Mouse (Mus musculus): Measurements from ENCODE around the gene H2-Ob. TPM values are rescaled to one million over a fixed set of nuclear protein-coding genes. Genes with fewer than 3 reads are reported as not detected.

Gene H2-Ob
- 1.0 and 1.5 TPM in 2 replicates for polyA plus RNA-seq (2012; rRNA removed)

DNA sequence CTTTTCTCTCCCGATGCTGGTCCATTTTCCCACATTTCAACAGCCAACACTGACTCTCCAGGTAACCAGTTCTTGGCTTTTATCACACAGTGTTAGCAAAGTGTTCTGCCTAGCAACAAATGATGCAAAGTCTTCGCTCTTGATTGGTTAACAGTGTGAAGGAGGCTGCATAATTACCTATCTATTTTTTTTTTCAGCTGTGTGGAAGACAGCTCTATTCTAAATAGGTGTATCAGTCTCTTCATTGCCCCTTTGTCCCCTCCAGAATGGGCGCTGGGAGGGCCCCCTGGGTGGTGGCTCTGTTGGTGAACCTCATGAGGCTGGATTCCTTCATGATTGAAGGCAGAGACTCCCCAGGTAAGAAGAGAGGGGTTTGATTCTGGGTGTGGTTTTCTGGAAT lies at the start of gene H2-Ob:
TSS of gene H2-Ob (plus strand) at position 198 of the 400 bp plus-strand sequence.
- TF ChIP-seq CTCF (IDR thresholded peaks at IDR 0.05; ENCODE audit: extremely low read depth, insufficient read depth, low read length) (no peak), POLR2A (IDR thresholded peaks at IDR 0.05; ENCODE audit: extremely low read depth, insufficient read depth, low read length) (no peak)
- Histone ChIP-seq H3K4me3 (ENCODE audit: insufficient read depth, low read length) (no peak within 1 kb of the TSS), H3K4me1 (ENCODE audit: control insufficient read depth, insufficient read depth, low read length) (no peaks in the 10 kb centered on the region), H3K27ac (ENCODE audit: insufficient read depth, low read length) (0 out of 2 replicates have a peak within 1 kb of the TSS, but pooled peaks have one; percentile 28)

DNA sequence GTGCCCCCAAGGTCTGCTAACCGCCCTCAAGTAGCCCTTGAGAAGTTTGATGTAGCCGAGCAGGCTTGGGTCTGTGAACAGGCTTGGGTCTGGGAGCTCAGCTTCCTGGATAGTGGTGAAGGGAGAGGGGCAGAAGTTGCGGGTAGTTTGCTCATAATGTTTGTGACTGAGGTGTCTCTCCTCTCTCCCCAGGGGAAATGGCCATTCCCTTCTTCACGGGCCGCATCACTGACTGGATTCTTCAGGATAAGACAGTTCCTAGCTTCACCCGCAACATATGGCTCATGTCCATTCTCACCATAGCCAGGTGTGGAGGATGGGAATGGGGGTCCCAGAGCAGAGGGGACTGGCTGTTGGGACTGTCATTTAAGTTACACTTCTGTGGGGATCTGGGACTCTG lies 49.7 kb upstream of the H2-Ob start:
- Histone ChIP-seq H3K4me1 (ENCODE audit: control insufficient read depth, insufficient read depth, low read length) (no peaks in the 10 kb centered on the region), H3K27ac (ENCODE audit: insufficient read depth, low read length) (no peak overlapping the region), H3K4me3 (ENCODE audit: insufficient read depth, low read length) (no peak overlapping the region)
- TF ChIP-seq CTCF (IDR thresholded peaks at IDR 0.05; ENCODE audit: extremely low read depth, insufficient read depth, low read length) = no peak
- no peak for TF ChIP-seq POLR2A (IDR thresholded peaks at IDR 0.05; ENCODE audit: extremely low read depth, insufficient read depth, low read length)

DNA sequence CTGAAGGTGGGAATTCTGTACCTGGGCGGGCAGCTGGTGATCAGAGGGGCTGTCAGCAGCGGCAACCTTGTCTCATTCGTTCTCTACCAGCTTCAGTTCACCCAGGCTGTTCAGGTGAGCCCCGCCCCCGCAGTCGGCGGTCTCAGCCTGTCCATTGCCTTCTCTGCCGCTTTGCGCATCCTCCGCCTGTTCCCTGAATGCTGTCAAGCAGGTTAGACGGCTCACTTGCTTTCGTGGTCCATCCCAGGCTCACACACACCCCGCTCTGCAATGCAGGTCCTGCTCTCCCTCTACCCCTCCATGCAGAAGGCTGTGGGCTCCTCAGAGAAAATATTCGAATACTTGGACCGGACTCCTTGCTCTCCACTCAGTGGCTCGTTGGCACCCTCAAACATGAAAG lies 45.9 kb upstream of the H2-Ob start:
- H3K27ac ChIP-seq (ENCODE audit: insufficient read depth, low read length) = no peak overlapping the region
- no peak overlapping the region for H3K4me3 ChIP-seq (ENCODE audit: insufficient read depth, low read length)
- no peaks in the 10 kb centered on the region for H3K4me1 ChIP-seq (ENCODE audit: control insufficient read depth, insufficient read depth, low read length)
- TF ChIP-seq CTCF (IDR thresholded peaks at IDR 0.05; ENCODE audit: extremely low read depth, insufficient read depth, low read length) = no peak
- TF ChIP-seq POLR2A (IDR thresholded peaks at IDR 0.05; ENCODE audit: extremely low read depth, insufficient read depth, low read length) = no peak

DNA sequence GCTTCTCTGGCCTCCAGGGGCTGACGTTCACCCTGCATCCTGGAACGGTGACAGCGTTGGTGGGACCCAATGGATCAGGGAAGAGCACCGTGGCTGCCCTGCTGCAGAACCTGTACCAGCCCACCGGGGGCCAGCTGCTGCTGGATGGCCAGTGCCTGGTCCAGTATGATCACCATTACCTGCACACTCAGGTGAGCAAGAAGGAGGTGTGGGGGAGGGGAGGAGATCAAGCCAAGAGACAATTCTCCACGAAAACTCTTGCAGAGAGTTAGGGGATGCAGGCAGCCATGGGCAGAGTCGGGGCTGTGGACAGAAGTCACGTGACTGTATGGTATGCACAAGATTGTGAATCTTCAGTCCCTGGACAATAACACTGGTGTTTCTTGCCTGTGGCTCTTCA lies 45.2 kb upstream of the H2-Ob start:
- TF ChIP-seq POLR2A (IDR thresholded peaks at IDR 0.05; ENCODE audit: extremely low read depth, insufficient read depth, low read length) (no peak), CTCF (IDR thresholded peaks at IDR 0.05; ENCODE audit: extremely low read depth, insufficient read depth, low read length) (no peak)
- H3K27ac ChIP-seq (ENCODE audit: insufficient read depth, low read length) = no peak overlapping the region
- H3K4me1 ChIP-seq (ENCODE audit: control insufficient read depth, insufficient read depth, low read length) = no peaks in the 10 kb centered on the region
- no peak overlapping the region for H3K4me3 ChIP-seq (ENCODE audit: insufficient read depth, low read length)

DNA sequence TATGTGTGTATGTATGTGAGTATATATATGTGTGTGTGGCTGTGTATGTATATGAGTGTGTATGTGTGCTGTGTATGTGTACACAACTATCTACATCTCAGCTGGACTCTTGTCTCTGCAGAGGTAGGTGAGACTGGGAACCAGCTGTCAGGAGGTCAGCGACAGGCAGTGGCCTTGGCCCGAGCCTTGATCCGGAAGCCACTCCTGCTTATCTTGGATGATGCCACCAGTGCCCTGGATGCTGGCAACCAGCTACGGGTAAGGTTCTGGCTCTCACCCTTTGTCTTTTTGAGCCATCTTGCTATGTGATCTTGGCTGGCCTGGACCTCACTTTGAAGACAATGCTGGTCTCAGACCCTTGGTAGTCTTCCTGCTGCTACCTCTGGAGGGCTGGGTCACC lies 44.0 kb upstream of the H2-Ob start:
- TF ChIP-seq CTCF (IDR thresholded peaks at IDR 0.05; ENCODE audit: extremely low read depth, insufficient read depth, low read length) (no peak), POLR2A (IDR thresholded peaks at IDR 0.05; ENCODE audit: extremely low read depth, insufficient read depth, low read length) (no peak)
- Histone ChIP-seq H3K27ac (ENCODE audit: insufficient read depth, low read length) (no peak overlapping the region), H3K4me3 (ENCODE audit: insufficient read depth, low read length) (no peak overlapping the region), H3K4me1 (ENCODE audit: control insufficient read depth, insufficient read depth, low read length) (no peaks in the 10 kb centered on the region; the same call in 1 of the 2 replicates)

DNA sequence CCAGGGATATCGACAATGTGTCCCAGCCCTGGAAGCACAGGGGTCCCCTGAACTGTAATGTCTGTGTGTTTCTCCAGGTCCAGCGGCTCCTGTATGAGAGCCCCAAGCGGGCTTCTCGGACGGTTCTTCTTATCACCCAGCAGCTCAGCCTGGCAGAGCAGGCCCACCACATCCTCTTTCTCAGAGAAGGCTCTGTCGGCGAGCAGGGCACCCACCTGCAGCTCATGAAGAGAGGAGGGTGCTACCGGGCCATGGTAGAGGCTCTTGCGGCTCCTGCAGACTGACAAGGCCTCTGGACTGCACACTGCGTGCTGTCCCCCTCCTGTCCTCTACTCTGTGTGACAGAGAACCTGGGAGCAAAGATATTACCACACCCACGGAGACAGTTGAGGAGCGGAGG lies 42.2 kb upstream of the H2-Ob start:
- no peak overlapping the region for H3K4me3 ChIP-seq (ENCODE audit: insufficient read depth, low read length)
- H3K4me1 ChIP-seq (ENCODE audit: control insufficient read depth, insufficient read depth, low read length) = no peaks in the 10 kb centered on the region; the same call in 1 of the 2 replicates
- TF ChIP-seq CTCF (IDR thresholded peaks at IDR 0.05; ENCODE audit: extremely low read depth, insufficient read depth, low read length) = no peak
- TF ChIP-seq POLR2A (IDR thresholded peaks at IDR 0.05; ENCODE audit: extremely low read depth, insufficient read depth, low read length) = no peak
- H3K27ac ChIP-seq (ENCODE audit: insufficient read depth, low read length) = no peak overlapping the region

DNA sequence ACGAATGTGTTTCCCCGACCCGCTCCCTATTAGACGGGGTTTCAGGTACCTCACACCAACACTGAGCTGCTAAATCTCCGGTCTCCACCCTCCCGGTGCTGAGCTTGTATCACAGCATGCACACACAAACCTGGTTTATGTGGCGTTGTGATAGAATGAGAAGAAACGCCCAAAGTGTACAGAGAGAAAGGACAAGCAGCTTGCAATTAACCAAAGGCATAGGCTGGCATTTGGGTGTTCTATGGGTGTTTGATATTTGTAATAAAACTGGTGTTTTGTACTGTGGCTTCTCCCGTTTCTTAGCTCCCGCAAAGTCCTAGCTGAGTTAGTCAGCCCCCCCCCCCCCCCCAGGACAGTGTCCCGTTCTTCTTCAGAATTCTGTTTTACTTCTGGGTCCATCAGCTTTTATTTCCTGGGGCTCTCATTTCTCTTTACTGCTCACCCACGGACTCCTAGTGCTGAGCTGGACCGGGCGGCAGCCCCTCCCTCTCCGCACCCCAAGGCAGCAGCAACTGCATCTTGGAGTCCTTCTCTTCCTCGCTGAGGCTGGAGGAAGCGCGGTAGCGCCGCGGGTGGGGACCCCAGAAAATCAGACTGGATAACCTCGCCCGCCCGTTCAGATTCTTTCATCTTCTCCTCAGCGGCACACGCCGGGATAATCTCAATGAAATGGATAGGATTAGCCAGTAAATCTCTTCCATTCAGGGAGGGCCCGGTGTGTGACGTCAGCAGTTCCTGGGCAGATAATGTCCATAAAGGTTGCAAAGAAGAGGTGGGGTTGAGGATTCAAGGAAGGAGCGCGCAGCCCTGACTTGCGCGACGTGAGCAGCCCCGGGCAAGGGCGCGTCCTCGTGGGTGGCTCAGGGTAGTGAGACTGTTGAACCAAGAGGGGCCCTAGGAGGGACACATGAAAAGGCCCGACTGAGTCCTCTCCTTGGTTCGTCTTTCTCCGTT lies 41.5 kb upstream of the H2-Ob start, which contains the start of gene Psmb8:
TSS of gene Psmb8 (plus strand) at position 781 of the 954 bp plus-strand sequence.
- H3K27ac ChIP-seq (ENCODE audit: insufficient read depth, low read length) = no peak within 1 kb of the TSS
- no peak for TF ChIP-seq CTCF (IDR thresholded peaks at IDR 0.05; ENCODE audit: extremely low read depth, insufficient read depth, low read length)
- no peak for TF ChIP-seq POLR2A (IDR thresholded peaks at IDR 0.05; ENCODE audit: extremely low read depth, insufficient read depth, low read length)
- H3K4me1 ChIP-seq (ENCODE audit: control insufficient read depth, insufficient read depth, low read length) = no peaks in the 10 kb centered on the region; the same call in 1 of the 2 replicates
- H3K4me3 ChIP-seq (ENCODE audit: insufficient read depth, low read length) = peak within 1 kb of the TSS; percentile 40

DNA sequence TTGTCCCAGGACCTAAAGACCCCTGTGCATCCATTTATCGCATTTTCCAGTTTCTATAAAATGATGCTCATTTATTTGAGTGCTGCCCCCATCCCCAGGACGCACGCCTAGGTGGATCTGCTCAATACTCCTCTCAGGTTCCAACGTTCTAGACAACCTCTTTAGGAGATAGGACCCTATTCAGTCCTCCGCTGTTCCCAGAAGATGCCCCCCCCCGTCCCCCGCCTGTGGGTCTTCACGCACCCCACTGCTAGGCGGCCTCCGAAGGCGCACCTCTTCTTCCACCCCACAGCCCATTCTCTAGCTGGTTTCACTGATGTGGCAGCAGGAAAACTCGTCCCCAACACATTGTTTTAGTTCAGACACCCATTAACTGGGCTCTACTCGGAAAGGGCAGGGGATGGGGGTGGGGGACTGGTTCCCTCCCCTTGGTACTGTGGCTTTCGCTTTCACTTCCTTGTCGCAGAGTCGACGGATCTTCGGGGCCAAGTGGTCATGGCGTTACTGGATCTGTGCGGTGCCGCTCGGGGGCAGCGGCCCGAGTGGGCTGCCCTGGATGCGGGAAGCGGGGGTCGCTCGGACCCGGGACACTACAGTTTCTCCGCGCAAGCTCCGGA lies 40.7 kb upstream of the H2-Ob start:
- H3K27ac ChIP-seq (ENCODE audit: insufficient read depth, low read length) = no peak overlapping the region

DNA sequence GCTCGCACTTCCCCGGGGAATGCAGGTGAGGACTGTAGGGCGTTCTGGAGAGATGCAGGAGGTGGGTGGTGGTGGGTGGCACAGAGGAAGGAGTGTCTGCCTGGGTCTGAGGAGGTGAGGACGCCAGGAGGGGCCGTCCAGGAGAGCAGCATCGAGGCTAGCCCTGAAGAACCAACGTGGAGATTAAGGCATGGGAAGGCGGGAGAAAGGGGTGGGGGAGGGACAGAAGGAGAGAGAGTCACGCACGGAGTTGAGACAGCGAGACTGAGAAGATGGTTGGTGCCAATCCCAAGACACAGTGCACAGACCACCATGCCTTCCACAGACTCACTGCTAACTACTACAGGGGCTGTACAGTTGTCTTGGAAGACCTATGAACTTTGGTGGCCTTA lies 40.2 kb upstream of the H2-Ob start:
- Histone ChIP-seq H3K27ac (ENCODE audit: insufficient read depth, low read length) (no peak overlapping the region), H3K4me1 (ENCODE audit: control insufficient read depth, insufficient read depth, low read length) (no peaks in the 10 kb centered on the region; the same call in 1 of the 2 replicates), H3K4me3 (ENCODE audit: insufficient read depth, low read length) (peak overlapping the region; percentile 40)
- no peak for TF ChIP-seq CTCF (IDR thresholded peaks at IDR 0.05; ENCODE audit: extremely low read depth, insufficient read depth, low read length)
- no peak for TF ChIP-seq POLR2A (IDR thresholded peaks at IDR 0.05; ENCODE audit: extremely low read depth, insufficient read depth, low read length)

More for the DNA sequence above, 40.7 kb upstream of the H2-Ob start:
- Histone ChIP-seq H3K4me1 (ENCODE audit: control insufficient read depth, insufficient read depth, low read length) (no peaks in the 10 kb centered on the region; the same call in 1 of the 2 replicates), H3K4me3 (ENCODE audit: insufficient read depth, low read length) (peak overlapping the region; percentile 40)
- no peak for TF ChIP-seq POLR2A (IDR thresholded peaks at IDR 0.05; ENCODE audit: extremely low read depth, insufficient read depth, low read length)
- no peak for TF ChIP-seq CTCF (IDR thresholded peaks at IDR 0.05; ENCODE audit: extremely low read depth, insufficient read depth, low read length)

All from cortical plate, adult 2 months (tissue).